Mouse (Mus musculus) midbrain, embryonic 14.5 days (tissue): ENCODE measurements around the gene Crp. TPM values are rescaled to one million over a fixed set of nuclear protein-coding genes. Genes with fewer than 3 reads are reported as not detected.

ENCODE experiments used
- ATAC-seq: fragments of 200-750 bp; cut with Nextera tagmentation; 2 replicates; pipeline ENCODE4 v1.8.0; 2017; ENCODE audit warnings: moderate number of reproducible peaks, moderate library complexity; ENCODE audit not compliant: low FRiP score, low TSS enrichment
- DNase-seq: peaks from one replicate; pipeline ENCODE4 v3.0.0-alpha.2; 2015
- H3K27ac ChIP-seq: fragments of 300-500 bp; sonication (generic); replicated peaks from 2 replicates; pipeline ENCODE4 v1.5.1; 2014; ENCODE audit warnings: mild to moderate bottlenecking, low read depth, low read length, moderate library complexity
- H3K27me3 ChIP-seq: fragments of 300-500 bp; sonication (generic); 2 replicates; pipeline ENCODE4 v1.6.1; 2014; ENCODE audit warnings: low read length, control low read depth, mixed read lengths; ENCODE audit not compliant: control insufficient read depth, insufficient read depth
- H3K36me3 ChIP-seq: fragments of 300-500 bp; sonication (generic); 2 replicates; pipeline ENCODE4 v1.6.1; 2014; ENCODE audit warnings: low read length, control low read depth; ENCODE audit not compliant: control insufficient read depth, insufficient read depth
- H3K4me1 ChIP-seq: fragments of 300-500 bp; sonication (generic); 2 replicates; pipeline ENCODE4 v1.6.1; 2014; ENCODE audit warnings: mild to moderate bottlenecking, antibody characterized with exemption, low read length, control low read depth; ENCODE audit not compliant: control insufficient read depth, insufficient read depth
- H3K4me2 ChIP-seq: fragments of 300-500 bp; sonication (generic); 2 replicates; pipeline ENCODE4 v1.6.1; 2014; ENCODE audit warnings: mild to moderate bottlenecking, low read length, moderate library complexity
- H3K4me3 ChIP-seq: fragments of 300-500 bp; sonication (generic); replicated peaks from 2 replicates; pipeline ENCODE4 v1.5.1; 2014; ENCODE audit warnings: low read depth, low read length
- H3K9ac ChIP-seq: fragments of 300-500 bp; sonication (generic); replicated peaks from 2 replicates; pipeline ENCODE4 v1.6.1; 2014; ENCODE audit warnings: mild to moderate bottlenecking, low read length, moderate library complexity
- H3K9me3 ChIP-seq: fragments of 300-500 bp; sonication (generic); 2 replicates; pipeline ENCODE4 v1.6.1; 2016; ENCODE audit warnings: low read length, control low read depth, mixed read lengths; ENCODE audit not compliant: control insufficient read depth
- WGBS: fragments of 180-500 bp; shearing (Covaris S2); extraction: QIAGEN DNeasy Blood & Tissue Kit; methylation state at CpG from one replicate; pipeline ENCODE4 v1.1.7; 2014; 5-methylcytosine and 5-hydroxymethylcytosine counted together
- polyA plus RNA-seq: library from polyadenylated mRNA; unstranded; fragments of >200 nt; fragmentation: Nextera tagmentation; extraction: Ambion mirVana; gene quantifications from 2 replicates; pipeline ENCODE4 v1.2.1, GENCODE M21; 2014

The Crp gene
- polyA plus RNA-seq, 1 experiment from 2014 or later: not detected

DNA sequence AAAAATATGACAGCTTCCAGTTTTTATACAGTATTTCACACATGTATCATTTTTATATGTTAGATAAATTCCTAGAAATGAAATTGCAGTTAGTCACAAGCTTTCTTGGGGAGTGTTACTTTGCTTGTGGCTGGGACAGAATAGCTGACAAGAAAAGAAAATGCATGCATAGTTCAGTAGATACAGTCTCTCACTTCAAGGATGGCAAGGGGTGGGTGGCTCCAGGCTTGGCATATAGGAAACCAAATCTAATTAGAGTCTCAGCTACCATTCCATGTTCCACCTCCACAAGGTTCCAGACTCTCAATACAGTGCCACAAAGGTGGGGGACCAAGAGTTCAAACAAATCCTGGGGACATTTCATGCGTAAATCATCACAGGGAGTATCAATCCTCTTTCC, 61.7 kb downstream of the Crp start:
- Histone ChIP-seq H3K4me1 (no peaks in the 10 kb centered on the region), H3K27me3 (no peaks in the 10 kb centered on the region), H3K9me3 (no peaks in the 10 kb centered on the region), H3K9ac (no peak overlapping the region), H3K36me3 (no peaks in the 10 kb centered on the region), H3K4me2 (no peak overlapping the region), H3K4me3 (no peak overlapping the region), H3K27ac (no peak overlapping the region)
- ATAC-seq (no peak), DNase-seq (no peak)
- WGBS: 77% methylated on average over 1 of the region's 1 CpGs

- Histone ChIP-seq H3K4me2 (no peak overlapping the region), H3K4me1 (no peaks in the 10 kb centered on the region), H3K27ac (no peak overlapping the region), H3K4me3 (no peak overlapping the region), H3K9me3 (no peaks in the 10 kb centered on the region), H3K9ac (no peak overlapping the region), H3K36me3 (no peaks in the 10 kb centered on the region), H3K27me3 (no peaks in the 10 kb centered on the region)
- no peak for DNase-seq
- no peak for ATAC-seq
- 47% methylated on average over 5 of the region's 5 CpGs for WGBS
Measured at GRCm38 (mm10) chr1:172779195-172779594, 81.3 kb downstream of the Crp start.

DNA sequence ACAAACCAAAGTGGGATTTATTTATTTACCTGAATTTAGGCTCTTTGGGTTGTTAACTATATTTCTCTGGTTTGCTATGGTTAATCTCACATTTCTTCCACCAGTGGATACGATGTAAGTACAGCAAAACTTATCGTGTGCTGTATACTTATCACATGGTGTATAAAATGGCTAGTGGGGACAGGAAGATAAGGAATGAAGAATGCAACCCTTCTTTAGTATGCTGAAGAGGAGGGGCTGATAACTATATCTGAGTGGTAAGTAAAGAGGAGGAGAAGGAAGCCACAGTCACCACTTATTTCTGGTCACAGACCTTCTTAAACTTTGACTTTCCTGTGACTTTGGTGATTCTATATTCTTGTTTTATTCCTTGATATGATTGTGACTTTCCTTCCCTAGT, 87.5 kb downstream of the Crp start:
- DNase-seq (no peak), ATAC-seq (no peak)
- H3K27me3 ChIP-seq: no peaks in the 10 kb centered on the region
- no peak overlapping the region for H3K4me2 ChIP-seq
- no peak overlapping the region for H3K9ac ChIP-seq
- no peak overlapping the region for H3K4me3 ChIP-seq
- no peaks in the 10 kb centered on the region for H3K4me1 ChIP-seq
- no peaks in the 10 kb centered on the region for H3K36me3 ChIP-seq
- 93% methylated on average over 2 of the region's 2 CpGs for WGBS
- H3K27ac ChIP-seq: no peak overlapping the region
- no peaks in the 10 kb centered on the region for H3K9me3 ChIP-seq

DNA sequence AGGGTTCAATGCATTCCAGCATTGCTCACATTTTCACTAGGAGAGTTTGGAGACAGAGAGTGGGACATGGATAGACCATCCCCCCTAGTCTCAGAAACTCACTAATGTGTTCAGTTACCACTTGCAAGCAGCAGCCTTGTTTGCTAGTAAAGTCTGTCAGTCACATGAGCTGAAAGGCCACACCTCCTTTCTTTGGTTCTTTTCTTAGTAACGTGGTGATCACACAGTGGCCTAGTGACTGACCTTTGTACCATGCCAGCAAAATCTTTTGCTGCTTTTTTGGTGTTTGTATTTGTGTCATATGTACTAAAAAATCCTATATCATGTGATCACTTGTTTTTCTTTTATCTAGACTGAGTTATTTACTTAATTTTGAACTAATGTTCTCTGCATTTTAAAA, 88.0 kb downstream of the Crp start:
- Histone ChIP-seq H3K4me1 (no peaks in the 10 kb centered on the region), H3K4me2 (no peak overlapping the region), H3K36me3 (no peaks in the 10 kb centered on the region), H3K27me3 (no peaks in the 10 kb centered on the region), H3K9ac (no peak overlapping the region), H3K4me3 (no peak overlapping the region), H3K9me3 (no peaks in the 10 kb centered on the region), H3K27ac (no peak overlapping the region)
- DNase-seq (no peak), ATAC-seq (no peak)
- 0% methylated on average over 1 of the region's 1 CpGs for WGBS

GRCm38 (mm10) chr1:172828975-172829374, 131.1 kb downstream of the Crp start:
- H3K4me2 ChIP-seq: no peak overlapping the region
- no peaks in the 10 kb centered on the region for H3K36me3 ChIP-seq
- H3K4me3 ChIP-seq: no peak overlapping the region
- ATAC-seq: no peak
- no peak overlapping the region for H3K27ac ChIP-seq
- whole genome bisulfite sequencing: 83% methylated on average over 2 of the region's 2 CpGs
- H3K4me1 ChIP-seq: no peaks in the 10 kb centered on the region
- no peak for DNase-seq
- H3K27me3 ChIP-seq: no peaks in the 10 kb centered on the region
- H3K9me3 ChIP-seq: no peaks in the 10 kb centered on the region
- H3K9ac ChIP-seq: no peak overlapping the region

- no peak overlapping the region for H3K4me2 ChIP-seq
- 51% methylated on average over 2 of the region's 2 CpGs for WGBS
- no peak for DNase-seq
- no peaks in the 10 kb centered on the region for H3K9me3 ChIP-seq
- no peak overlapping the region for H3K4me3 ChIP-seq
- H3K9ac ChIP-seq: no peak overlapping the region
- no peak for ATAC-seq
- H3K27ac ChIP-seq: no peak overlapping the region
- H3K27me3 ChIP-seq: no peaks in the 10 kb centered on the region
- H3K4me1 ChIP-seq: no peaks in the 10 kb centered on the region
- no peaks in the 10 kb centered on the region for H3K36me3 ChIP-seq
Measured at GRCm38 (mm10) chr1:172847044-172847761, 149.3 kb downstream of the Crp start.

DNA sequence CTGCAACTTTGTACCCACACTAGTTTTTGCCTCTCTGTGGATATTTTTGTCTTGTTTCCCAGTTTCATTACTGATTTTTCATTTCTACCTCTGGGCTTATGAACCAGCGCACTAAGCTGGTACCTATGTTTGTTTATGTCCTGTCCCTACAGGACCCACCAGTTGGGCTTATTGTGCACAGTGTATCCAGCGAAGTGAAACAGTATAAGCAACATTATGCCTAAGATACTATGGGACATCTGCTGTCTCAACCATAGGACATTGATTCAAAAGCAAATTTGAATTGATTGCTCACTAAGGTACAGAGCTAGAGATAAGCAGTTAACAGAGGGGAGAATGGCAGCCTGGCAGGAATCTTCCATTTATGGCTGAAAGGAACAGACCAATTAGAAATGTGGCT, 150.3 kb downstream of the Crp start:
- DNase-seq (peak; percentile 1), ATAC-seq (no peak; the same call in 1 of the 2 replicates)
- Histone ChIP-seq H3K27me3 (no peaks in the 10 kb centered on the region), H3K9me3 (no peaks in the 10 kb centered on the region), H3K27ac (no peak overlapping the region), H3K9ac (no peak overlapping the region), H3K4me2 (no peak overlapping the region), H3K4me1 (no peaks in the 10 kb centered on the region), H3K36me3 (no peaks in the 10 kb centered on the region), H3K4me3 (no peak overlapping the region)
- 93% methylated on average over 2 of the region's 2 CpGs for WGBS

DNA sequence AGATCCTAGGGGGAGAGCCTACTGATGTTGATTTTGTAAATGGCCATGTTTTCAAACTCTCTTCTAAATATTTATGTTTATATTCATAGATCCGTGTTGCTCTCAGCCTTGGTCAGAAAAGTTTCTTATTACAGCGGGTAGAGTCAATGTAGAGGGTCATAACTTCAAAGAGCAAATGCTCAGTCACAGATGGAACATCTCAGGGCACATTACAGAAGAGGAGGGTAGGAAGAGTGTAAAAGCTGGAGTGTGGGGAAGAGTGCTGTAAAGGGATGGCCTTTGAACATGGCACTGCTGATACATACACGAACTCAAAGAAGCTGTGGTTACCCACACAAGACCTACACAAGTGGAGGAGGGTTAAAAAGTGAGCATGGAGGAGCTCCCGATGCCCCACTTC, 177.4 kb downstream of the Crp start:
- WGBS: 93% methylated on average over 4 of the region's 4 CpGs
- H3K4me3 ChIP-seq: no peak overlapping the region
- ATAC-seq (no peak), DNase-seq (no peak)
- no peaks in the 10 kb centered on the region for H3K4me1 ChIP-seq
- H3K36me3 ChIP-seq: no peaks in the 10 kb centered on the region
- H3K27ac ChIP-seq: no peak overlapping the region
- H3K27me3 ChIP-seq: no peaks in the 10 kb centered on the region
- no peaks in the 10 kb centered on the region for H3K9me3 ChIP-seq
- H3K9ac ChIP-seq: no peak overlapping the region
- no peak overlapping the region for H3K4me2 ChIP-seq

GRCm38 (mm10) chr1:172876675-172877074, 178.8 kb downstream of the Crp start:
- no peaks in the 10 kb centered on the region for H3K9me3 ChIP-seq
- no peaks in the 10 kb centered on the region for H3K27me3 ChIP-seq
- no peak overlapping the region for H3K9ac ChIP-seq
- DNase-seq: no peak
- no peak overlapping the region for H3K4me3 ChIP-seq
- no peak overlapping the region for H3K4me2 ChIP-seq
- no peak overlapping the region for H3K27ac ChIP-seq
- ATAC-seq: no peak
- H3K4me1 ChIP-seq: no peaks in the 10 kb centered on the region
- WGBS: 71% methylated on average over 1 of the region's 1 CpGs
- H3K36me3 ChIP-seq: no peaks in the 10 kb centered on the region
